Mouse (Mus musculus) stomach, embryonic 15.5 days (tissue): ENCODE data around the gene Atp6v0a2. TPM values are rescaled to one million over a fixed set of nuclear protein-coding genes. Genes with fewer than 3 reads are reported as not detected.
"Not testable (repeated sequence)": the region's sequence is repeated elsewhere in the genome, so short reads cannot be mapped to it uniquely, and the experiment has no call there.

Experiments used
- ATAC-seq: fragments of 200-750 bp; cut with Nextera tagmentation; 2 replicates; pipeline ENCODE4 v1.8.0; 2017; ENCODE audit warnings: low read depth, moderate number of reproducible peaks, moderate TSS enrichment; ENCODE audit not compliant: insufficient read depth, low FRiP score
- H3K27ac ChIP-seq: fragments of 300-500 bp; sonication (generic); 2 replicates; pipeline ENCODE4 v1.5.1; 2015; ENCODE audit warnings: mild to moderate bottlenecking, inconsistent platforms
- H3K27me3 ChIP-seq: fragments of 300-500 bp; sonication (generic); replicated peaks from 2 replicates; pipeline ENCODE4 v1.6.1; 2015; ENCODE audit warnings: inconsistent platforms
- H3K36me3 ChIP-seq: fragments of 300-500 bp; sonication (generic); 2 replicates; pipeline ENCODE4 v1.6.1; 2015; ENCODE audit warnings: inconsistent platforms
- H3K4me1 ChIP-seq: fragments of 300-500 bp; sonication (generic); 2 replicates; pipeline ENCODE4 v1.6.1; 2015; ENCODE audit warnings: inconsistent platforms
- H3K4me2 ChIP-seq: fragments of 300-500 bp; sonication (generic); 2 replicates; pipeline ENCODE4 v1.6.1; 2015; ENCODE audit warnings: mild to moderate bottlenecking, inconsistent platforms
- H3K4me3 ChIP-seq: fragments of 300-500 bp; sonication (generic); replicated peaks from 2 replicates; pipeline ENCODE4 v1.5.1; 2015; ENCODE audit warnings: inconsistent platforms
- H3K9ac ChIP-seq: fragments of 300-500 bp; sonication (generic); 2 replicates; pipeline ENCODE4 v1.6.1; 2015; ENCODE audit warnings: inconsistent platforms
- H3K9me3 ChIP-seq: fragments of 300-500 bp; sonication (generic); 2 replicates; pipeline ENCODE4 v1.6.1; 2016; ENCODE audit warnings: inconsistent platforms
- WGBS: fragments of 180-500 bp; shearing (Covaris S2); methylation state at CpG from one replicate; pipeline ENCODE4 v1.1.7; 2015; 5-methylcytosine and 5-hydroxymethylcytosine counted together
- polyA plus RNA-seq: library from polyadenylated mRNA; unstranded; fragments of >200 nt; fragmentation: Nextera tagmentation; extraction: Ambion mirVana; gene quantifications from 2 replicates; pipeline ENCODE4 v1.2.1, GENCODE M21; 2015

The Atp6v0a2 gene
- polyA plus RNA-seq, result 39.1 and 43.4 TPM in 2 replicates

GRCm38 (mm10) chr5:124628448-124629363 is at the start of gene Atp6v0a2:
TSS of gene Atp6v0a2 (plus strand) at chr5:124628576.
- peaks cover 13% of the 10 kb centered on the region for H3K4me1 ChIP-seq
- no peaks in the 10 kb centered on the region for H3K27me3 ChIP-seq
- peak; percentile 93 for ATAC-seq
- H3K4me3 ChIP-seq, result peak within 1 kb of the TSS; percentile 98
- no peaks in the 10 kb centered on the region for H3K9me3 ChIP-seq
- peak within 1 kb of the TSS; percentile 87 for H3K27ac ChIP-seq
- H3K9ac ChIP-seq, result peak within 1 kb of the TSS; percentile 83
- WGBS, result under 1% methylated on average over 58 of the region's 58 CpGs
- peak within 1 kb of the TSS; percentile 87 for H3K4me2 ChIP-seq
- no peaks in the 10 kb centered on the region for H3K36me3 ChIP-seq

- Histone ChIP-seq H3K36me3 (peaks cover 29% of the 10 kb centered on the region; the same call in 1 of the 2 replicates), H3K4me3 (peak within 1 kb of the TSS; percentile 87), H3K27ac (0 out of 2 replicates have a peak within 1 kb of the TSS, but pooled peaks have one; percentile 21), H3K27me3 (no peaks in the 10 kb centered on the region), H3K9ac (peak within 1 kb of the TSS; percentile 76), H3K4me1 (peaks cover 14% of the 10 kb centered on the region), H3K4me2 (peak within 1 kb of the TSS; percentile 69), H3K9me3 (no peaks in the 10 kb centered on the region)
- 1% methylated on average over 51 of the region's 51 CpGs for WGBS
- peak; percentile 92 for ATAC-seq
Measured at GRCm38 (mm10) chr5:124578633-124579317, 49.6 kb upstream of the Atp6v0a2 start, which contains the start of the genes Eif2b1 and Gtf2h3. TSS of gene Eif2b1 (minus strand) at chr5:124579131. TSS of gene Gtf2h3 (plus strand) at chr5:124579140.

- H3K9me3 ChIP-seq, result no peaks in the 10 kb centered on the region
- H3K4me3 ChIP-seq, result no peak overlapping the region
- 79% methylated on average over 5 of the region's 5 CpGs for WGBS
- no peak overlapping the region for H3K4me2 ChIP-seq
- no peak overlapping the region for H3K9ac ChIP-seq
- ATAC-seq, result no peak
- peaks cover 14% of the 10 kb centered on the region for H3K4me1 ChIP-seq
- peaks cover 25% of the 10 kb centered on the region for H3K36me3 ChIP-seq
- H3K27ac ChIP-seq, result no peak overlapping the region
- no peaks in the 10 kb centered on the region for H3K27me3 ChIP-seq
Measured at GRCm38 (mm10) chr5:124582515-124582914, 45.9 kb upstream of the Atp6v0a2 start.

GRCm38 (mm10) chr5:124592768-124593167 is 35.6 kb upstream of the Atp6v0a2 start:
- WGBS, result 93% methylated on average over 3 of the region's 3 CpGs
- no peak overlapping the region for H3K4me3 ChIP-seq
- H3K36me3 ChIP-seq, result peaks cover 42% of the 10 kb centered on the region
- no peaks in the 10 kb centered on the region for H3K4me1 ChIP-seq
- H3K27ac ChIP-seq, result no peak overlapping the region
- ATAC-seq, result no peak
- H3K27me3 ChIP-seq, result no peaks in the 10 kb centered on the region
- no peaks in the 10 kb centered on the region for H3K9me3 ChIP-seq
- no peak overlapping the region for H3K9ac ChIP-seq
- no peak overlapping the region for H3K4me2 ChIP-seq

- H3K9me3 ChIP-seq, result no peaks in the 10 kb centered on the region
- no peak overlapping the region for H3K27ac ChIP-seq
- H3K4me3 ChIP-seq, result peak overlapping the region; percentile 67
- ATAC-seq, result peak; percentile 99
- peaks cover 8% of the 10 kb centered on the region; the same call in 1 of the 2 replicates for H3K4me1 ChIP-seq
- 8% methylated on average over 30 of the region's 30 CpGs for WGBS
- H3K36me3 ChIP-seq, result peaks cover 23% of the 10 kb centered on the region; the same call in 1 of the 2 replicates
- H3K4me2 ChIP-seq, result peak overlapping the region; percentile 93
- H3K27me3 ChIP-seq, result no peaks in the 10 kb centered on the region
- H3K9ac ChIP-seq, result peak overlapping the region; percentile 49; the same call in 1 of the 2 replicates
Measured at GRCm38 (mm10) chr5:124598224-124599174, 29.9 kb upstream of the Atp6v0a2 start.

GRCm38 (mm10) chr5:124599726-124600125 is 28.6 kb upstream of the Atp6v0a2 start:
- not testable (repeated sequence) for ATAC-seq
- WGBS, result 60% methylated on average over 8 of the region's 8 CpGs

GRCm38 (mm10) chr5:124602349-124602748 is 26.0 kb upstream of the Atp6v0a2 start:
- Histone ChIP-seq H3K27me3 (no peaks in the 10 kb centered on the region), H3K4me3 (no peak overlapping the region), H3K9me3 (no peaks in the 10 kb centered on the region), H3K4me2 (no peak overlapping the region), H3K4me1 (peaks cover 8% of the 10 kb centered on the region; the same call in 1 of the 2 replicates), H3K9ac (no peak overlapping the region), H3K36me3 (no peaks in the 10 kb centered on the region), H3K27ac (no peak overlapping the region)
- WGBS, result 72% methylated on average over 5 of the region's 5 CpGs
- no peak for ATAC-seq

More at GRCm38 (mm10) chr5:124599726-124600125, 28.6 kb upstream of the Atp6v0a2 start:
- H3K4me1 ChIP-seq, H3K27me3 ChIP-seq, H3K4me3 ChIP-seq, H3K9ac ChIP-seq, H3K27ac ChIP-seq, H3K9me3 ChIP-seq: not testable (repeated sequence)
- Histone ChIP-seq H3K36me3 (peaks cover 17% of the 10 kb centered on the region; the same call in 1 of the 2 replicates), H3K4me2 (peak overlapping the region; percentile 93; the same call in 1 of the 2 replicates)

GRCm38 (mm10) chr5:124604296-124604695 is 24.1 kb upstream of the Atp6v0a2 start:
- Histone ChIP-seq H3K27ac (no peak overlapping the region), H3K4me1 (peaks cover 3% of the 10 kb centered on the region; the same call in 1 of the 2 replicates), H3K9ac (no peak overlapping the region), H3K4me2 (no peak overlapping the region), H3K9me3 (no peaks in the 10 kb centered on the region), H3K4me3 (no peak overlapping the region), H3K36me3 (no peaks in the 10 kb centered on the region), H3K27me3 (no peaks in the 10 kb centered on the region)
- ATAC-seq, result no peak
- 80% methylated on average over 4 of the region's 4 CpGs for WGBS

- Histone ChIP-seq H3K27me3 (no peaks in the 10 kb centered on the region), H3K9me3 (no peaks in the 10 kb centered on the region), H3K9ac (no peak overlapping the region), H3K4me3 (no peak overlapping the region), H3K27ac (no peak overlapping the region), H3K4me1 (no peaks in the 10 kb centered on the region), H3K4me2 (no peak overlapping the region), H3K36me3 (no peaks in the 10 kb centered on the region)
- no peak for ATAC-seq
- WGBS, result 75% methylated on average over 17 of the region's 17 CpGs
Measured at GRCm38 (mm10) chr5:124605041-124605622, 23.2 kb upstream of the Atp6v0a2 start.

- no peaks in the 10 kb centered on the region for H3K36me3 ChIP-seq
- WGBS, result 76% methylated on average over 10 of the region's 10 CpGs
- no peak for ATAC-seq
Measured at GRCm38 (mm10) chr5:124610965-124611364, 17.4 kb upstream of the Atp6v0a2 start.

More at GRCm38 (mm10) chr5:124610965-124611364, 17.4 kb upstream of the Atp6v0a2 start:
- Histone ChIP-seq H3K4me1 (no peaks in the 10 kb centered on the region), H3K27ac (no peak overlapping the region), H3K4me3 (no peak overlapping the region), H3K9ac (no peak overlapping the region), H3K27me3 (no peaks in the 10 kb centered on the region), H3K9me3 (no peaks in the 10 kb centered on the region), H3K4me2 (no peak overlapping the region)
